Mouse (Mus musculus): ENCODE measurements at regions not wholly inside any gene's neighbourhood (a gene's known extent, or its start where the extent isn't known, plus 50 kb on each side); places are given as distances from the start of the nearest gene placed in this dataset.

- H3K27me3 ChIP-seq (ENCODE audit: control insufficient read depth, insufficient read depth, low read depth, low read length) = no peaks in the 10 kb centered on the region
- H3K4me3 ChIP-seq (ENCODE audit: low read length) = no peak overlapping the region
- WGBS = 90% methylated on average over 4 of the region's 4 CpGs
- H3K36me3 ChIP-seq (ENCODE audit: control insufficient read depth, insufficient read depth, low read length) = no peaks in the 10 kb centered on the region
- H3K9me3 ChIP-seq (ENCODE audit: control insufficient read depth, low read length) = no peaks in the 10 kb centered on the region
- no peak overlapping the region for H3K27ac ChIP-seq (ENCODE audit: low read length)
- H3K9ac ChIP-seq (ENCODE audit: low read length) = no peak overlapping the region
- no peak for ATAC-seq (ENCODE audit: low read depth)
- H3K4me2 ChIP-seq (ENCODE audit: low read depth, low read length) = no peak overlapping the region
- peaks cover 14% of the 10 kb centered on the region for H3K4me1 ChIP-seq (replicated peaks; ENCODE audit: control insufficient read depth, insufficient read depth, low read length)
Observed at GRCm38 (mm10) chr10:98749584-98749947, 164.6 kb upstream of the Atp2b1 start.

- Histone ChIP-seq H3K9ac (ENCODE audit: low read length) (no peak overlapping the region), H3K4me1 (replicated peaks; ENCODE audit: control insufficient read depth, insufficient read depth, low read length) (peaks cover 12% of the 10 kb centered on the region), H3K27me3 (ENCODE audit: control insufficient read depth, insufficient read depth, low read depth, low read length) (no peaks in the 10 kb centered on the region), H3K36me3 (ENCODE audit: control insufficient read depth, insufficient read depth, low read length) (no peaks in the 10 kb centered on the region), H3K27ac (ENCODE audit: low read length) (0 out of 2 replicates have a peak overlapping the region, but pooled peaks have one; percentile 18), H3K4me2 (ENCODE audit: low read depth, low read length) (no peak overlapping the region), H3K4me3 (ENCODE audit: low read length) (no peak overlapping the region), H3K9me3 (ENCODE audit: control insufficient read depth, low read length) (no peaks in the 10 kb centered on the region)
- 30% methylated on average over 11 of the region's 11 CpGs for WGBS
- ATAC-seq (ENCODE audit: low read depth) = peak; percentile 95
Observed at GRCm38 (mm10) chr10:98751376-98752058, 162.7 kb upstream of the Atp2b1 start.

GRCm38 (mm10) chr10:98761080-98761479 is 153.1 kb upstream of the Atp2b1 start:
- no peak for ATAC-seq (ENCODE audit: low read depth)
- Histone ChIP-seq H3K27ac (ENCODE audit: low read length) (no peak overlapping the region), H3K9me3 (ENCODE audit: control insufficient read depth, low read length) (peaks cover 3% of the 10 kb centered on the region; the same call in 1 of the 2 replicates), H3K4me2 (ENCODE audit: low read depth, low read length) (no peak overlapping the region), H3K4me3 (ENCODE audit: low read length) (no peak overlapping the region), H3K9ac (ENCODE audit: low read length) (no peak overlapping the region), H3K4me1 (replicated peaks; ENCODE audit: control insufficient read depth, insufficient read depth, low read length) (no peaks in the 10 kb centered on the region), H3K27me3 (ENCODE audit: control insufficient read depth, insufficient read depth, low read depth, low read length) (no peaks in the 10 kb centered on the region), H3K36me3 (ENCODE audit: control insufficient read depth, insufficient read depth, low read length) (no peaks in the 10 kb centered on the region)

GRCm38 (mm10) chr10:98765786-98766419 is 148.3 kb upstream of the Atp2b1 start:
- no peaks in the 10 kb centered on the region for H3K27me3 ChIP-seq (ENCODE audit: control insufficient read depth, insufficient read depth, low read depth, low read length)
- H3K9me3 ChIP-seq (ENCODE audit: control insufficient read depth, low read length) = peaks cover 3% of the 10 kb centered on the region; the same call in 1 of the 2 replicates
- H3K4me3 ChIP-seq (ENCODE audit: low read length) = no peak overlapping the region
- no peaks in the 10 kb centered on the region for H3K36me3 ChIP-seq (ENCODE audit: control insufficient read depth, insufficient read depth, low read length)
- no peaks in the 10 kb centered on the region for H3K4me1 ChIP-seq (replicated peaks; ENCODE audit: control insufficient read depth, insufficient read depth, low read length)
- no peak for ATAC-seq (ENCODE audit: low read depth)
- no peak overlapping the region for H3K9ac ChIP-seq (ENCODE audit: low read length)
- WGBS = 68% methylated on average over 11 of the region's 11 CpGs
- no peak overlapping the region for H3K4me2 ChIP-seq (ENCODE audit: low read depth, low read length)
- H3K27ac ChIP-seq (ENCODE audit: low read length) = no peak overlapping the region

- Histone ChIP-seq H3K4me2 (ENCODE audit: low read depth, low read length) (no peak overlapping the region), H3K9ac (ENCODE audit: low read length) (no peak overlapping the region), H3K27me3 (ENCODE audit: control insufficient read depth, insufficient read depth, low read depth, low read length) (no peaks in the 10 kb centered on the region), H3K4me1 (replicated peaks; ENCODE audit: control insufficient read depth, insufficient read depth, low read length) (peaks cover 1% of the 10 kb centered on the region; the same call in 1 of the 2 replicates), H3K4me3 (ENCODE audit: low read length) (no peak overlapping the region), H3K9me3 (ENCODE audit: control insufficient read depth, low read length) (no peaks in the 10 kb centered on the region), H3K36me3 (ENCODE audit: control insufficient read depth, insufficient read depth, low read length) (no peaks in the 10 kb centered on the region), H3K27ac (ENCODE audit: low read length) (no peak overlapping the region)
- ATAC-seq (ENCODE audit: low read depth) = no peak
- WGBS = 49% methylated on average over 1 of the region's 1 CpGs
Observed at GRCm38 (mm10) chr10:98779783-98780182, 134.4 kb upstream of the Atp2b1 start.

- ATAC-seq (ENCODE audit: low read depth) = no peak
- Histone ChIP-seq H3K4me1 (replicated peaks; ENCODE audit: control insufficient read depth, insufficient read depth, low read length) (no peaks in the 10 kb centered on the region), H3K27ac (ENCODE audit: low read length) (no peak overlapping the region), H3K4me2 (ENCODE audit: low read depth, low read length) (no peak overlapping the region), H3K9me3 (ENCODE audit: control insufficient read depth, low read length) (no peaks in the 10 kb centered on the region), H3K9ac (ENCODE audit: low read length) (no peak overlapping the region), H3K27me3 (ENCODE audit: control insufficient read depth, insufficient read depth, low read depth, low read length) (no peaks in the 10 kb centered on the region), H3K36me3 (ENCODE audit: control insufficient read depth, insufficient read depth, low read length) (no peaks in the 10 kb centered on the region), H3K4me3 (ENCODE audit: low read length) (no peak overlapping the region)
- 73% methylated on average over 5 of the region's 5 CpGs for WGBS
Observed at GRCm38 (mm10) chr10:98780938-98781337, 133.3 kb upstream of the Atp2b1 start.

GRCm38 (mm10) chr10:98781888-98782351 is 132.3 kb upstream of the Atp2b1 start:
- H3K4me1 ChIP-seq (replicated peaks; ENCODE audit: control insufficient read depth, insufficient read depth, low read length) = no peaks in the 10 kb centered on the region
- H3K27ac ChIP-seq (ENCODE audit: low read length) = peak overlapping the region; percentile 21; the same call in 1 of the 2 replicates
- no peak overlapping the region for H3K4me3 ChIP-seq (ENCODE audit: low read length)
- no peaks in the 10 kb centered on the region for H3K9me3 ChIP-seq (ENCODE audit: control insufficient read depth, low read length)
- H3K9ac ChIP-seq (ENCODE audit: low read length) = no peak overlapping the region
- H3K36me3 ChIP-seq (ENCODE audit: control insufficient read depth, insufficient read depth, low read length) = no peaks in the 10 kb centered on the region
- no peaks in the 10 kb centered on the region for H3K27me3 ChIP-seq (ENCODE audit: control insufficient read depth, insufficient read depth, low read depth, low read length)
- ATAC-seq (ENCODE audit: low read depth) = 0 out of 2 replicates have a peak, but pooled peaks have one; percentile 38
- H3K4me2 ChIP-seq (ENCODE audit: low read depth, low read length) = no peak overlapping the region
- 39% methylated on average over 3 of the region's 3 CpGs for WGBS

- Histone ChIP-seq H3K9ac (ENCODE audit: low read length) (no peak overlapping the region), H3K27ac (ENCODE audit: low read length) (no peak overlapping the region), H3K9me3 (ENCODE audit: control insufficient read depth, low read length) (no peaks in the 10 kb centered on the region), H3K4me3 (ENCODE audit: low read length) (no peak overlapping the region), H3K36me3 (ENCODE audit: control insufficient read depth, insufficient read depth, low read length) (no peaks in the 10 kb centered on the region), H3K4me1 (replicated peaks; ENCODE audit: control insufficient read depth, insufficient read depth, low read length) (no peaks in the 10 kb centered on the region), H3K27me3 (ENCODE audit: control insufficient read depth, insufficient read depth, low read depth, low read length) (no peaks in the 10 kb centered on the region), H3K4me2 (ENCODE audit: low read depth, low read length) (no peak overlapping the region)
- no peak for ATAC-seq (ENCODE audit: low read depth)
- WGBS = 73% methylated on average over 1 of the region's 1 CpGs
Observed at GRCm38 (mm10) chr10:98785411-98785810, 128.8 kb upstream of the Atp2b1 start.

GRCm38 (mm10) chr10:98786089-98786488 is 128.1 kb upstream of the Atp2b1 start:
- no peak overlapping the region for H3K4me2 ChIP-seq (ENCODE audit: low read depth, low read length)
- H3K36me3 ChIP-seq (ENCODE audit: control insufficient read depth, insufficient read depth, low read length) = no peaks in the 10 kb centered on the region
- no peak overlapping the region for H3K9ac ChIP-seq (ENCODE audit: low read length)
- H3K27ac ChIP-seq (ENCODE audit: low read length) = no peak overlapping the region
- ATAC-seq (ENCODE audit: low read depth) = no peak
- H3K4me3 ChIP-seq (ENCODE audit: low read length) = no peak overlapping the region
- H3K27me3 ChIP-seq (ENCODE audit: control insufficient read depth, insufficient read depth, low read depth, low read length) = no peaks in the 10 kb centered on the region
- WGBS = 74% methylated on average over 4 of the region's 4 CpGs
- H3K4me1 ChIP-seq (replicated peaks; ENCODE audit: control insufficient read depth, insufficient read depth, low read length) = no peaks in the 10 kb centered on the region
- H3K9me3 ChIP-seq (ENCODE audit: control insufficient read depth, low read length) = no peaks in the 10 kb centered on the region
